8 mouse cellular contexts compared by ENCODE assay signal in genomic region chr13:40722741-40723597, GRCm38 (mm10). TPM values are rescaled to one million over a fixed set of nuclear protein-coding genes. Genes with fewer than 3 reads are reported as not detected.
DNase-seq lines count a peak whose midpoint lies in the region; ATAC-seq lines count a peak whose summit lies in the region.

No protein-coding gene starts in this region.

- peak overlapping the region; percentile 87 for H3K4me2 ChIP-seq in hindbrain, embryonic 16.5 days (ENCODE audit: low read length)

- ATAC-seq in activated CD4-positive, CD25-positive, alpha-beta regulatory T cell, adult 4 months, result peak; percentile 98
- peak; percentile 98 for ATAC-seq in hindbrain, embryonic 16.5 days

- WGBS in hindbrain, embryonic 16.5 days, result under 1% methylated on average over 70 of the region's 70 CpGs

- H3K27ac ChIP-seq in hindbrain, embryonic 16.5 days (ENCODE audit: low read depth, low read length), result peak overlapping the region; percentile 83

- peak; percentile 78 to 92 for DNase-seq in cerebellum, postnatal 4 days (ENCODE audit: low spot score in 2 of 2)
- DNase-seq in gastrocnemius, adult 18-20 months (ENCODE audit: low spot score), result peak; percentile 85
- peak; percentile 28 to 50 for DNase-seq in left cerebral cortex, adult 9 months (ENCODE audit: low spot score in 2 of 2)
- peak; percentile 55 for DNase-seq in right cerebral cortex, adult 2 months (ENCODE audit: low spot score in 2 of 2)
- DNase-seq in urinary bladder, postnatal 10 days (ENCODE audit: low spot score), result peak; percentile 71

- no peaks in the 10 kb centered on the region; the same call in 1 of the 2 replicates for H3K4me1 ChIP-seq in hindbrain, embryonic 16.5 days (ENCODE audit: control insufficient read depth, insufficient read depth, low read depth, low read length)
- H3K4me1 ChIP-seq in megakaryocyte, embryonic 14.5 days, result peaks cover 15% of the 10 kb centered on the region

- no peaks in the 10 kb centered on the region for H3K36me3 ChIP-seq in hindbrain, embryonic 16.5 days (ENCODE audit: control insufficient read depth, insufficient read depth, low read length)
- no peaks in the 10 kb centered on the region for H3K36me3 ChIP-seq in megakaryocyte, embryonic 14.5 days (replicated peaks; ENCODE audit: low read length)

- peak overlapping the region; percentile 63 for H3K4me3 ChIP-seq in hindbrain, embryonic 16.5 days (ENCODE audit: low read length)
- H3K4me3 ChIP-seq in megakaryocyte, embryonic 14.5 days (replicated peaks), result peak overlapping the region; percentile 92

- H3K9ac ChIP-seq in hindbrain, embryonic 16.5 days (ENCODE audit: low read depth, low read length), result peak overlapping the region; percentile 63

- H3K27me3 ChIP-seq in hindbrain, embryonic 16.5 days (replicated peaks; ENCODE audit: control insufficient read depth, insufficient read depth, low read length), result peaks cover 43% of the 10 kb centered on the region
- peaks cover 77% of the 10 kb centered on the region for H3K27me3 ChIP-seq in megakaryocyte, embryonic 14.5 days (replicated peaks)

- H3K9me3 ChIP-seq in hindbrain, embryonic 16.5 days (ENCODE audit: control insufficient read depth, low read length), result no peaks in the 10 kb centered on the region
- H3K9me3 ChIP-seq in megakaryocyte, embryonic 14.5 days, result peaks cover 4% of the 10 kb centered on the region; the same call in 1 of the 2 replicates

RNA-seq across cellular contexts. Expression of gene Tfap2a, which starts 15.2 kb away (rescaled TPM):
- not detected for polyA plus RNA-seq in activated CD4-positive, CD25-positive, alpha-beta regulatory T cell, adult 4 months (2017; shearing (Covaris generic))
- under 1 TPM in 1 of 2 experiments, not detected in 1; 0.07 TPM for total RNA-seq in gastrocnemius, adult 18-20 months (2021)
- 8.4 and 9.0 TPM in 2 replicates for polyA plus RNA-seq in hindbrain, embryonic 16.5 days (2015; fragmentation: Nextera tagmentation; extraction: Ambion mirVana)
- not detected in 2 replicates for polyA plus RNA-seq in megakaryocyte, embryonic 14.5 days (2012; ENCODE audit: insufficient read depth, low replicate concordance)

Comparison
In these comparisons a context has a peak if more than half of its experiments do, and no peak if none do; other contexts are left out.
1. Peak in every context shown above with its lines: DNase-seq, ATAC-seq, H3K4me3 ChIP-seq and H3K27ac ChIP-seq.